Comparison of ENCODE assay signal across 1 mouse cellular context in genomic region chr5:138260051-138260450, GRCm38 (mm10).
A peak's percentile ranks its signal among the peaks of the same experiment; 100 is the strongest.
TF ChIP-seq lines count a peak whose summit lies in the region.

No protein-coding gene starts in this region.

TF ChIP-seq in MEL, 35 proteins besides CTCF, POLR2A, EP300 and RAD21:
- TF ChIP-seq UBTF (IDR thresholded peaks at IDR 0.05; ENCODE audit: borderline replicate concordance, insufficient read depth, low read depth, low read length) (0 out of 2 replicates have a peak, but pooled peaks have one; percentile 40), ELF1 (IDR thresholded peaks at IDR 0.05; ENCODE audit: low read depth, low read length) (no peak), TCF12 (IDR thresholded peaks at IDR 0.05; ENCODE audit: low read depth, low read length) (peak; percentile 38; the same call in 1 of the 2 replicates)
